ENCODE assay signal across 17 mouse cellular contexts in the genomic region with DNA sequence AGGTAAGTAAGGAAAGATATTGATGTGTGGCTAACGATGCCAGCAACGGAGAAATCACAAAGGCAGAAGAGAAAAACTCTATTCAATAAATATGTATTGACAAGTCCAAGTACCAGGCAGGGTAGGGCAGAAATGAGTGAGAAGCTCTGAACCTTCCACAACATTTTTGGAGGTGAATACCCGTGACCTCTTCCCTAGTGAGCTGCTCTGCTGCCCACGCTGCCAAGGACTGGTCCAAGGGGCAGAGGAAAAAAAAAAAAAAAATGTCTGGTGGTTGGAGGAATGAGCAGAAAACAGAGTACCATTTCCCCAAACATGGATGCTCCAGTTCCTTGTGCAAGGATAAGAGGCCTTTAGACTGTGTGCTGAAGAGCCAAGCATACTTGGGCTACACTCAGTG. TPM values are rescaled to one million over a fixed set of nuclear protein-coding genes. Genes with fewer than 3 reads are reported as not detected.
DNase-seq lines count a peak whose midpoint lies in the region; ATAC-seq lines count a peak whose summit lies in the region.
"Had no signal": no experiment of that assay in that cellular context is flagged by ENCODE, and none has a peak within 500 bp of the region (broad histone marks: within the 10 kb centered on the region; RNA-seq: fewer than 3 reads in every experiment).

No protein-coding gene starts in this region.

- peak; percentile 44 for DNase-seq in kidney, adult 11 months
- peak; percentile 26 for DNase-seq in kidney, postnatal 14 days
- peak; percentile 57 to 70 for DNase-seq in kidney, postnatal 36 days
- DNase-seq: adrenal gland, adult 2 months; adrenal gland, postnatal 25 days; cerebellum, postnatal 10 days; forebrain, postnatal 0 days; gastrocnemius, postnatal 36 days; heart, adult 11 months; heart, postnatal 36 days had no signal

- WGBS in kidney, embryonic 16.5 days: 94% methylated on average over 4 of the region's 4 CpGs
- 86% methylated on average over 4 of the region's 4 CpGs for WGBS in kidney, embryonic 15.5 days

- no peaks in the 10 kb centered on the region for H3K9me3 ChIP-seq in kidney, embryonic 16.5 days (ENCODE audit: low read length)
- no peaks in the 10 kb centered on the region for H3K9me3 ChIP-seq in kidney, embryonic 15.5 days (replicated peaks)
- H3K9me3 ChIP-seq: embryonic facial prominence, embryonic 10.5 days; forebrain, embryonic 13.5 days; heart, embryonic 10.5 days; hindbrain, embryonic 15.5 days had no signal

- no peak overlapping the region for H3K9ac ChIP-seq in kidney, embryonic 16.5 days (replicated peaks; ENCODE audit: low read length)
- H3K9ac ChIP-seq in kidney, embryonic 15.5 days: no peak overlapping the region
- H3K9ac ChIP-seq: forebrain, embryonic 13.5 days; forebrain, postnatal 0 days; hindbrain, embryonic 15.5 days had no signal

- H3K4me1 ChIP-seq in kidney, embryonic 16.5 days (ENCODE audit: insufficient read depth, low read length): peaks cover 45% of the 10 kb centered on the region
- peaks cover 51% of the 10 kb centered on the region for H3K4me1 ChIP-seq in kidney, embryonic 15.5 days
- H3K4me1 ChIP-seq in brown adipose tissue, adult 24 weeks (ENCODE audit: control insufficient read depth, insufficient read depth, insufficient read length, low read length): peaks cover 44% of the 10 kb centered on the region

- H3K4me3 ChIP-seq in kidney, embryonic 16.5 days (ENCODE audit: low read length): no peak overlapping the region
- H3K4me3 ChIP-seq in kidney, embryonic 15.5 days (replicated peaks): no peak overlapping the region
- H3K4me3 ChIP-seq in brown adipose tissue, adult 24 weeks (ENCODE audit: insufficient read depth, low read depth, low read length): no peak overlapping the region
- H3K4me3 ChIP-seq: embryonic facial prominence, embryonic 10.5 days; forebrain, embryonic 13.5 days; heart, embryonic 10.5 days; hindbrain, embryonic 15.5 days had no signal

- H3K36me3 ChIP-seq in kidney, embryonic 16.5 days (ENCODE audit: insufficient read depth, low read length): no peaks in the 10 kb centered on the region
- peaks cover 8% of the 10 kb centered on the region; the same call in 1 of the 2 replicates for H3K36me3 ChIP-seq in kidney, embryonic 15.5 days
- H3K36me3 ChIP-seq: embryonic facial prominence, embryonic 10.5 days; heart, embryonic 10.5 days; hindbrain, embryonic 15.5 days had no signal

- no peak overlapping the region for H3K4me2 ChIP-seq in kidney, embryonic 16.5 days (replicated peaks; ENCODE audit: low read depth, low read length)
- no peak overlapping the region for H3K4me2 ChIP-seq in kidney, embryonic 15.5 days
- H3K4me2 ChIP-seq: forebrain, embryonic 13.5 days; hindbrain, embryonic 15.5 days had no signal

- ATAC-seq in kidney, embryonic 16.5 days (ENCODE audit: low FRiP score, low TSS enrichment): no peak
- ATAC-seq in kidney, embryonic 15.5 days (replicated peaks; ENCODE audit: low FRiP score): no peak
- ATAC-seq: forebrain, embryonic 13.5 days; forebrain, postnatal 0 days had no signal

- no peak overlapping the region for H3K27ac ChIP-seq in kidney, embryonic 16.5 days (ENCODE audit: low read length)
- no peak overlapping the region for H3K27ac ChIP-seq in kidney, embryonic 15.5 days
- peak overlapping the region; percentile 74 for H3K27ac ChIP-seq in brown adipose tissue, adult 24 weeks (replicated peaks; ENCODE audit: low read depth, low read length)
- H3K27ac ChIP-seq: embryonic facial prominence, embryonic 10.5 days; forebrain, embryonic 13.5 days; heart, embryonic 10.5 days; hindbrain, embryonic 15.5 days had no signal

- no peaks in the 10 kb centered on the region for H3K27me3 ChIP-seq in kidney, embryonic 16.5 days (ENCODE audit: insufficient read depth, low read length)
- H3K27me3 ChIP-seq in kidney, embryonic 15.5 days: no peaks in the 10 kb centered on the region
- H3K27me3 ChIP-seq: forebrain, embryonic 13.5 days; hindbrain, embryonic 15.5 days had no signal

RNA-seq across cellular contexts. Expression of a gene that starts 11.6 kb away (rescaled TPM):
- 23.7 and 24.3 TPM in 2 replicates for polyA plus RNA-seq in kidney, embryonic 16.5 days (2015; fragmentation: Nextera tagmentation; extraction: Ambion mirVana)
- polyA plus RNA-seq in kidney, embryonic 15.5 days (2015; fragmentation: Nextera tagmentation; extraction: Ambion mirVana): 20.8 and 22.2 TPM in 2 replicates
- 102 and 114 TPM in 2 replicates for polyA plus RNA-seq in brown adipose tissue, adult 24 weeks (2012; ENCODE audit: insufficient read depth, insufficient read length, missing spikeins)
